Mouse (Mus musculus): ENCODE results near the gene Naif1.

Naif1 gene

DNA sequence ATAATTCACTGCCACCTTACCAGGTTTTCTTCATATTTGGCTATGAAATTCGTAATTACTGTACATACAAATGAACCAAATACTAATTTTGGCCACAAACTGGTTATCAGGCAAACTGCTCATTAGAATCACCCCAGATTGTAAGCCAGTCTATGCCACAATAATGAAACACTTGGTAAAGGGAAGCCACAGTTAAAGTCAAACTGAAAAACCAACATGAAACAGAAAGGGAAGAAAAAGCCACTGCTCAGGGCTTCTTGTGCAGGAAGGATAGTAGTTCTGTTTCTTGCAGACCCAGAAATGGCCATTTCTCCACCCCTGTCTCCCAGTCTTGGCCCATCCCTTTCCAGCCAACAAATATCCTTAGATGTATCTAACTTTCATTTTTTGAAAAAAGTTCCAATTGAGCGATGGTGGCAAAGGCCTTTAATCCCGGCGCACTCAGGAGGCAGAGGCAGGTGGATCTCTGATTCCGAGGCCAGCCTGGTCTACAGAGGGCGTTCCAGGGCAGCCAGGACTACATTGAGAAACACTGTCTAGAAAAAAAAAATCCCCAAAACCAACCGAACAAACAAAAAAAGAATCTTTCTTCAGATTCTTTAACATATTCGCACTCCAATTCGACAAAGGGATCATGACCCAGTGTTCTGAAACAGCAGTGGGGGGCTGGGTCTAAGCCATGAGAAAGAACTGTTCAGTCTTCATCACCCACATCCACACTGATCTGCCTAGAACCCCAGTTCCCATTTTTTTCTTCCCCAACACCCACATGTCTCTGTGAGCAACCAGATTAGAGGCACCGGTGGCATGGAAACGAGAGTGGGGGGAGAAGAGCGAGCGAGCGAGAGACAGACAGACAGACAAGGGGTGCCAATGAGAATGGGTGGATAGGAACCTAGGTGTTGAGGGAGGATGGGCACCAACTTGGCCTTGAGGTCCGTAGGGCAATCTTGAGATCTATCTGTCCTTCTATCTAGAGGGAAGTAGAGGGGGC, at the start of gene Naif1:
Gene Naif1, plus strand, starts transcription at position 697 of the 994 bp plus-strand sequence.
- WGBS: 47% methylated on average over 15 of the region's 15 CpGs

GRCm38 (mm10) chr2:32404663-32405062, 45.6 kb upstream of the Naif1 start:
- WGBS: 12% methylated on average over 2 of the region's 2 CpGs

GRCm38 (mm10) chr2:32407144-32407824, 43.0 kb upstream of the Naif1 start:
- 83% methylated on average over 7 of the region's 7 CpGs for WGBS

DNA sequence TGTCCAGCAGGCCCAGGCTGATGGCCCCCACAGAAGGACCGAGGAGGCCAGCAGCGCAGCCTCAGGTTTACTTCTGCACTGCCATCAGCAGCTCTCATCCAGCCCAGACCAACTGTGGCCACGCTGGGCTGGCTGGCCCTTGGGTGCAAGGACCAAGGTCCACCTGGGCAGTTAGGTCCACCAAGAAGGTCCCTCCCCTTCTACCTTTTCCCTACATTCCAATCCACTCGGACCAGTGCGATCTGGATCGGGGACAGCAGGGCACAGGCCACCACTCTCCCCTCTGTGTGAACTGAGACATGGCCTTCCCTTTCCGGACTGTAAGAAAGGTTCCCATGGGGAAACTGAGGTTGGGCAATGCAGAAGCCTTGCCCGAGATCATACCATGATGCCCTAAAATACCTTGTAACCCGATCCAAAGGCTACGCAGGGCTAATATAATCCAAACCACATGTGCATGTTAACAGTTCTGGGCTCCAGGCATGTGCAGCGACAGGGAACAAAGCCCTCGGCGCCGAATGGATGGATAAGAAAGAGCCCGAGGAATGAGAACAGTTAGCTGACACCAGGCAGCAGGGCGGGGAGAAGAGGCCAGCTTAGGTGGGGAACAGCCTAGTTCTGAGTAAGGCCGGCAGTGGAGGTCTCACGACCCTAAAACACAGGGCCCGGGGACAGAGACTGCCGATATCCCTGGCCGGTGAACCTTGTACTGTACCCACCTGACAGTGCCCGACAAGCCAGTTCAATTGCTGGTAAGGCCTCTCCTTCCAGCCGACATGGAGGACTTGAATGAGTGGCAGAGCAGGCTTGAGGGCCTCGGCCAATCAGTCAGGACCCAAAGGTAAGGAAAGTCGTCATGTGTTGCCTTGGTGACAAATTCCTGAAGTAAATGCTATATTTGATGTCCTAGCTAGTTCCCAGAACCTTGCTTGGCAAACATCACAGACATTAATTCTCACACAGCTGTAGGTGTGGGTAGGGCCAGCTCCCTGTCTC, 41.5 kb upstream of the Naif1 start:
- WGBS: 80% methylated on average over 25 of the region's 25 CpGs

- 78% methylated on average over 7 of the region's 7 CpGs for WGBS
These were observed 38.9 kb upstream of the Naif1 start for GRCm38 (mm10) chr2:32411407-32411806.

GRCm38 (mm10) chr2:32412742-32413531, 37.3 kb upstream of the Naif1 start:
- 89% methylated on average over 6 of the region's 6 CpGs for WGBS

- WGBS: 69% methylated on average over 5 of the region's 5 CpGs
These were observed 36.3 kb upstream of the Naif1 start for GRCm38 (mm10) chr2:32413936-32414335.

- 92% methylated on average over 12 of the region's 12 CpGs for WGBS
These were observed 34.5 kb upstream of the Naif1 start for GRCm38 (mm10) chr2:32415801-32416200.

GRCm38 (mm10) chr2:32416556-32416955, 33.7 kb upstream of the Naif1 start:
- 75% methylated on average over 2 of the region's 2 CpGs for WGBS

DNA sequence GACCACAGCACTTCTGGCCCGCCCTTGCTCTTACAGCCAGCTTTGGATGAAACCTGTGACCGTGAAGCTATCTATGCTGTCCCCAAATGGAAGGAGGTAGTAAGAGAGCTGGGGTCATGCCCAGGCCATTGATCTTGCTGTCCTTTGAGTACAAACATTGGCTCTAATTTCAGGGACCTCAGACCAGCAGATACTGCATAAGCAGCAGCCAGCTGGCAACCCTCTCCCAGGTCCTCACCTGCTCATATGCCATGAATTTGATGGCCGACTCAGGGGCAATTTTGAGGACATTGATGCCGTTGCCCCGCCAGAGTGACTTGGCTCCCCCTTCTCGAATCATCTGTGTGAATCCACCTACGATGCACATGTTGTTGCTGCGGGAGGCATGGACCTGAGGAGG, 32.8 kb upstream of the Naif1 start:
- WGBS: 87% methylated on average over 8 of the region's 8 CpGs

- WGBS: 80% methylated on average over 12 of the region's 12 CpGs
These were observed 31.7 kb upstream of the Naif1 start for GRCm38 (mm10) chr2:32418430-32419151.

- 56% methylated on average over 3 of the region's 3 CpGs for WGBS
These were observed 30.9 kb upstream of the Naif1 start for GRCm38 (mm10) chr2:32419359-32419758.

DNA sequence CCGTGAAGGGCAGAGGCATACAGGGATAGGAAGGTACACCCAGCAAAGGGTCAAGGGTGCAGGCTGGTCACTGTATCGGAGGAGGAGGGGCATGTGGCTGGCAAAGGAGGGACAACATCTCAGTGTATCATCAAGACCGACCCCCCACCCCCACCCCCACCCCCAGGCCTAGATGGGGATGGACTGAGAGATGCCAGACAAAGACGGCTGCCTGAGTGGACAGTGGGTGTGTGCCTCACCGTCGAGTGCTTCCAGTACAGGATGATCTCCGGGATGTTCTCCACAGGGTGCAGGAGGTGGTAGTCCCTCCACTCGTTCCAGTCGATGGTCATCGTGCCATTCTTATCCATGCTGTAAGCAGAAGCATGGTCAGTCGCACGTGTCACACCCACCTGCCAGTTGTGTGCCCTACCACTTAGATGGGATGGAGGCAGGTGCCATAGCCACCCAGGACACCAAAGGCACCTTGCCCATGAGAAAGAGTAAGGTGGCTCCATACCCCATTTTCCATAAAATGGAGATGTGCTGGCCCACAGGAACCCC, 30.1 kb upstream of the Naif1 start:
- WGBS: 77% methylated on average over 12 of the region's 12 CpGs

DNA sequence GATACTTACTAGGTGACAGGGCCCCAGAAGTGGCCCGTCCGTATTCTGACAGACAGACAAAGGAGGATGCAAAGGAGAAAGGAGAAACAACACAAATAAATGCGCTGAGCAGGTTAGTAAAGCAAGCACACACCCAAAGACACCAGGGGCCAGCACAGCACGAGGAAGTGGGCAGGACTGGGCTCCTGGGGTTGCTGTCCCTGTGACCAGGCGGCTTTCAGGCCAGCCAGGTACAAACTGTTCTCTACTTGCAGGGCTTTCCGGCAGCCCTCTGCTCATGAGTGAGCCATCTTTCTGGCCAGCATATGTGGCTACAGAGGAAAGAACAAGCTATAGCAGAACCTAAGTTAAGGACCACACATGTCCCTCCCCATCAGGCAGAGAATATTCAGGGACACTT, 29.6 kb upstream of the Naif1 start:
- 67% methylated on average over 6 of the region's 6 CpGs for WGBS

GRCm38 (mm10) chr2:32421851-32422251, 28.4 kb upstream of the Naif1 start:
- WGBS: 83% methylated on average over 6 of the region's 6 CpGs

GRCm38 (mm10) chr2:32423481-32424331, 26.6 kb upstream of the Naif1 start:
- 14% methylated on average over 14 of the region's 14 CpGs for WGBS

GRCm38 (mm10) chr2:32424796-32425195, 25.5 kb upstream of the Naif1 start:
- WGBS: 40% methylated on average over 3 of the region's 3 CpGs

DNA sequence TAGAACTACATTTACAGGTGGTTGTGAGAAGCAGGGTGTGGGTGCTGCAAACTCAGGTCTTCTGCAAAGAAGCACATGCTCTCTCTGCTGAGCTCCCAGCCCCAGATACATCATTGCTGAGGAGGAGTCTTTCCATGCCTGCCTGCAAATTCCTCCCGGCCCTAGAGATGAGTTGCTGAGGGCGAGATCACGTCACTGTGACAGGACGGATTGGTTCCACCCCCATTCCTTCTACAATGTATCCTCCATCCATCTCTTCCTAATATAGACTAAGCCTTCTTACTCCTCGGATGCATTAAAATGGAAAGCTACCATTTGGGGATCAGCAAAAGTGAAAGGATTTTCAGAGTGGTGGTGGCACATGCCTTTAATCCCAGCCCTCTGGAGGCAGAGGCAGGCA, 24.7 kb upstream of the Naif1 start:
- 49% methylated on average over 5 of the region's 5 CpGs for WGBS

GRCm38 (mm10) chr2:32426141-32426540, 24.1 kb upstream of the Naif1 start:
- 97% methylated on average over 1 of the region's 1 CpGs for WGBS
